Mouse (Mus musculus) small intestine, adult 2 months (tissue): ENCODE measurements around the gene Evx2. TPM values are rescaled to one million over a fixed set of nuclear protein-coding genes. Genes with fewer than 3 reads are reported as not detected.
A peak's percentile ranks its signal among the peaks of the same experiment; 100 is the strongest.

Experiments
- H3K27ac ChIP-seq: fragments of 200-500 bp; 2 replicates; pipeline ENCODE4 v1.5.1; 2012; ENCODE audit warnings: low read depth, low read length, control low read depth, inconsistent platforms; ENCODE audit not compliant: insufficient read depth
- H3K27me3 ChIP-seq: fragments of 200-500 bp; 2 replicates; pipeline ENCODE4 v1.6.1; 2012; ENCODE audit warnings: mild to moderate bottlenecking, moderate library complexity, low read length, inconsistent platforms; ENCODE audit not compliant: control insufficient read depth, insufficient read depth
- H3K36me3 ChIP-seq: fragments of 200-500 bp; 2 replicates; pipeline ENCODE4 v1.6.1; 2012; ENCODE audit warnings: mild to moderate bottlenecking, low read length, control low read depth, inconsistent platforms; ENCODE audit not compliant: control insufficient read depth, insufficient read depth
- H3K4me1 ChIP-seq: fragments of 200-500 bp; 2 replicates; pipeline ENCODE4 v1.6.1; 2012; ENCODE audit warnings: low read length, inconsistent platforms, mixed read lengths; ENCODE audit not compliant: control insufficient read depth, insufficient read depth, insufficient read length
- H3K4me3 ChIP-seq: fragments of 200-500 bp; 2 replicates; pipeline ENCODE4 v1.5.1; 2012; ENCODE audit warnings: low read depth, mild to moderate bottlenecking, control low read depth, inconsistent platforms, low read length, moderate library complexity
- CTCF ChIP-seq: fragments of 200-500 bp; IDR thresholded peaks from 2 replicates; pipeline ENCODE4 v1.5.1; 2012; ENCODE audit warnings: low read depth, mild to moderate bottlenecking, control low read depth, inconsistent platforms, low read length, moderate library complexity, mixed read lengths; ENCODE audit not compliant: insufficient replicate concordance, insufficient read length; ENCODE audit errors: extremely low read depth
- POLR2A ChIP-seq: fragments of 200-500 bp; IDR thresholded peaks from 2 replicates; pipeline ENCODE4 v1.6.1; 2012; ENCODE audit warnings: low read depth, mild to moderate bottlenecking, control low read depth, inconsistent platforms, low read length, moderate library complexity
- WGBS: fragments of 180-500 bp; shearing (Covaris S2); methylation state at CpG from one replicate; pipeline ENCODE4 v1.1.7; 2018; 5-methylcytosine and 5-hydroxymethylcytosine counted together
- polyA plus RNA-seq: library from polyadenylated mRNA; depleted of rRNA; stranded (reverse); fragments of >200 nt; gene quantifications from 2 replicates; pipeline ENCODE4 v1.2.3, GENCODE M21; 2012

Gene Evx2
- polyA plus RNA-seq, 1 experiment = not detected

GRCm38 (mm10) chr2:74673835-74674425 is 14.6 kb upstream of the Evx2 start:
- 5% methylated on average over 24 of the region's 24 CpGs for WGBS
- H3K36me3 ChIP-seq = no peaks in the 10 kb centered on the region
- no peak overlapping the region for H3K4me3 ChIP-seq
- no peak for TF ChIP-seq CTCF
- TF ChIP-seq POLR2A = no peak
- peaks cover 83% of the 10 kb centered on the region for H3K27me3 ChIP-seq
- peaks cover 4% of the 10 kb centered on the region; the same call in 1 of the 2 replicates for H3K4me1 ChIP-seq
- no peak overlapping the region for H3K27ac ChIP-seq

- peaks cover 84% of the 10 kb centered on the region for H3K27me3 ChIP-seq
- peaks cover 10% of the 10 kb centered on the region for H3K4me1 ChIP-seq
- 9% methylated on average over 40 of the region's 40 CpGs for WGBS
- H3K36me3 ChIP-seq = no peaks in the 10 kb centered on the region
- TF ChIP-seq POLR2A (no peak), CTCF (peak; percentile 67)
- H3K4me3 ChIP-seq = peak overlapping the region; percentile 54
- H3K27ac ChIP-seq = no peak overlapping the region
Observed at GRCm38 (mm10) chr2:74672481-74673362, 13.4 kb upstream of the Evx2 start.

GRCm38 (mm10) chr2:74671847-74672246 is 12.5 kb upstream of the Evx2 start:
- no peak overlapping the region for H3K4me3 ChIP-seq
- H3K4me1 ChIP-seq = peaks cover 10% of the 10 kb centered on the region
- WGBS = 18% methylated on average over 5 of the region's 5 CpGs
- peaks cover 87% of the 10 kb centered on the region for H3K27me3 ChIP-seq
- no peak overlapping the region for H3K27ac ChIP-seq
- TF ChIP-seq CTCF (no peak), POLR2A (no peak)
- no peaks in the 10 kb centered on the region for H3K36me3 ChIP-seq

GRCm38 (mm10) chr2:74670632-74671188 is 11.4 kb upstream of the Evx2 start:
- H3K27me3 ChIP-seq = peaks cover 84% of the 10 kb centered on the region
- H3K27ac ChIP-seq = no peak overlapping the region
- TF ChIP-seq CTCF (no peak), POLR2A (no peak)
- H3K36me3 ChIP-seq = no peaks in the 10 kb centered on the region
- peaks cover 10% of the 10 kb centered on the region for H3K4me1 ChIP-seq
- WGBS = 7% methylated on average over 3 of the region's 3 CpGs
- H3K4me3 ChIP-seq = no peak overlapping the region

- peaks cover 74% of the 10 kb centered on the region for H3K27me3 ChIP-seq
- WGBS = 6% methylated on average over 14 of the region's 14 CpGs
- no peak overlapping the region for H3K4me3 ChIP-seq
- no peak overlapping the region for H3K27ac ChIP-seq
- H3K36me3 ChIP-seq = no peaks in the 10 kb centered on the region
- no peak for TF ChIP-seq POLR2A
- TF ChIP-seq CTCF = no peak
- peaks cover 10% of the 10 kb centered on the region for H3K4me1 ChIP-seq
Observed at GRCm38 (mm10) chr2:74669650-74670235, 10.4 kb upstream of the Evx2 start.

DNA sequence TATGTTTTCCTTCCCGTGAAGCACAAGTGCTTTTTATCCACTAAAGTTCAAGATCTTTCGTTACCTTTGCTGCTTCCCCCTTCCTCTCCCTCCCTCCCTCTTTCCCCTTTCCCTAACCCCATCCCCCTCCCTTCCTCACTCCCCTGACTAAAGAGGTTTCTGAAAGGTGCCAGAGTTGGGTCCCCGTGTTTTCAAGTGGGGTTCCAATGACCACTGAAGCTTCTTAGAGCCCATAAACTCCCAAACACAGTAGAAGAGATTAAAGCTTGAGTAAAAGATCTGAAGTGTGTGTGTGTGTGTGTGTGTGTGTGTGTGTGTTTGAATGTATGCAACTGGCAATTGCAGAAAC is 9.8 kb upstream of the Evx2 start:
- H3K27ac ChIP-seq = no peak overlapping the region
- H3K4me3 ChIP-seq = no peak overlapping the region
- 6% methylated on average over 3 of the region's 3 CpGs for WGBS
- H3K36me3 ChIP-seq = no peaks in the 10 kb centered on the region
- TF ChIP-seq POLR2A (no peak), CTCF (no peak)
- peaks cover 10% of the 10 kb centered on the region for H3K4me1 ChIP-seq
- H3K27me3 ChIP-seq = peaks cover 74% of the 10 kb centered on the region
